Mouse (Mus musculus): ENCODE measurements around the gene Rgma. TPM values are rescaled to one million over a fixed set of nuclear protein-coding genes. Genes with fewer than 3 reads are reported as not detected.

Gene Rgma
- polyA plus RNA-seq, 1 experiment from 2014 or later, result 42.3 TPM

- WGBS, result 90% methylated on average over 8 of the region's 8 CpGs
- ATAC-seq (ENCODE audit: low FRiP score), result no peak
Measured at GRCm38 (mm10) chr7:73426752-73427386, 51.6 kb downstream of the Rgma start.

DNA sequence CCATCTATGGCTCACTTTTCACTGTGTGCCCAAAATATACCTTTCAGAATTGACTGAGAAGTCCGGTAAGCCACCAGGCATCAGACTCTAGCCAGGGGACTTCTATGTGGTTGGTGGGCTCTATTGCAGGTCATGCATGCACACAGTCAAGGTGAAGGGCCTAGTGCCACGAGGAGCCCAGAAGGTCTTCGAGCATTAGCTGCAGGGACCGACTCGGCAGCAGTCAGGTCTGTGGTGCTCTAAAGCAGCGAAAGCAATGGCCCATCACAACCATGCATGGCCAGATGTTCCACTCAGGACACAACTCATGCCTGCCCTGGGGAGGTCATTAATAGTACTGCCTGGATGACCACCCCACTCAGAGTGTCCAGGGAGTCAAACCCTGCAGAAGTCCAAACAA, 52.5 kb downstream of the Rgma start:
- no peak for ATAC-seq (ENCODE audit: low FRiP score)
- H3K36me3 ChIP-seq (replicated peaks), result peaks cover 49% of the 10 kb centered on the region
- H3K27ac ChIP-seq, result no peak overlapping the region
- H3K4me3 ChIP-seq (replicated peaks), result no peak overlapping the region
- 94% methylated on average over 6 of the region's 6 CpGs for WGBS
- no peaks in the 10 kb centered on the region for H3K27me3 ChIP-seq
- H3K9ac ChIP-seq, result no peak overlapping the region
- no peaks in the 10 kb centered on the region for H3K9me3 ChIP-seq
- H3K4me1 ChIP-seq, result peaks cover 19% of the 10 kb centered on the region
- no peak overlapping the region for H3K4me2 ChIP-seq

More at GRCm38 (mm10) chr7:73426752-73427386, 51.6 kb downstream of the Rgma start:
- Histone ChIP-seq H3K4me2 (no peak overlapping the region), H3K36me3 (replicated peaks) (peaks cover 47% of the 10 kb centered on the region), H3K27ac (no peak overlapping the region), H3K27me3 (no peaks in the 10 kb centered on the region), H3K4me1 (peaks cover 23% of the 10 kb centered on the region), H3K9me3 (no peaks in the 10 kb centered on the region), H3K9ac (no peak overlapping the region), H3K4me3 (replicated peaks) (no peak overlapping the region)

DNA sequence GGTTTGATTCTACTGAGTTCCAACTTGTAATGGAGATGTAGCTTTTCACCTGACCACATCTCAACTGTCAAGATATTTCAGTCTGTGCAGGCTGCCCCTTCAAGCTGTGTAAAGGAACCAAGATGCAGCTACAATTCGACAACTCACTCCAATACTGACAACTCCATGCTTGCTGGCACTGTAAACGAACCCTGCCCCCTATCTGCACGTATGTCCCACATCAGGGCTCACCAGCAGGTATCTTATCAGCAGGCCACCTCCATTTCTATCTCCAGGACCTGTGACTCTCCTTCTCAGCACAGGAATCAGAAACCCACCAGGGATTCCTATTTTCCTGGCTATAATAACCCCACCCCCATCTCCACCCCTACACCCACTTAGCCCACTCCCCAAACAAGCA, 53.2 kb downstream of the Rgma start:
- Histone ChIP-seq H3K36me3 (replicated peaks) (peaks cover 54% of the 10 kb centered on the region), H3K4me3 (replicated peaks) (no peak overlapping the region), H3K27me3 (no peaks in the 10 kb centered on the region), H3K4me1 (peaks cover 18% of the 10 kb centered on the region), H3K27ac (no peak overlapping the region), H3K4me2 (no peak overlapping the region), H3K9ac (no peak overlapping the region), H3K9me3 (no peaks in the 10 kb centered on the region)
- 91% methylated on average over 3 of the region's 3 CpGs for WGBS
- no peak for ATAC-seq (ENCODE audit: low FRiP score)

- Histone ChIP-seq H3K27ac (peak overlapping the region; percentile 20; the same call in 1 of the 2 replicates), H3K4me3 (replicated peaks) (no peak overlapping the region), H3K4me2 (no peak overlapping the region), H3K9ac (no peak overlapping the region), H3K36me3 (replicated peaks) (peaks cover 79% of the 10 kb centered on the region), H3K4me1 (no peaks in the 10 kb centered on the region), H3K9me3 (no peaks in the 10 kb centered on the region), H3K27me3 (no peaks in the 10 kb centered on the region)
- no peak for ATAC-seq (ENCODE audit: low FRiP score)
- 86% methylated on average over 6 of the region's 6 CpGs for WGBS
Measured at GRCm38 (mm10) chr7:73433637-73434335, 58.5 kb downstream of the Rgma start.

GRCm38 (mm10) chr7:73434336-73434677, 59.0 kb downstream of the Rgma start:
- Histone ChIP-seq H3K4me3 (replicated peaks) (no peak overlapping the region), H3K27ac (0 out of 2 replicates have a peak overlapping the region, but pooled peaks have one; percentile 20), H3K36me3 (replicated peaks) (peaks cover 79% of the 10 kb centered on the region), H3K9ac (no peak overlapping the region), H3K4me2 (no peak overlapping the region), H3K4me1 (no peaks in the 10 kb centered on the region), H3K27me3 (no peaks in the 10 kb centered on the region), H3K9me3 (no peaks in the 10 kb centered on the region)
- no peak for ATAC-seq (ENCODE audit: low FRiP score)
- WGBS, result 96% methylated on average over 2 of the region's 2 CpGs

GRCm38 (mm10) chr7:73435685-73436084, 60.4 kb downstream of the Rgma start:
- Histone ChIP-seq H3K4me2 (no peak overlapping the region), H3K36me3 (replicated peaks) (peaks cover 81% of the 10 kb centered on the region), H3K4me3 (replicated peaks) (no peak overlapping the region), H3K4me1 (no peaks in the 10 kb centered on the region), H3K9ac (no peak overlapping the region), H3K9me3 (no peaks in the 10 kb centered on the region), H3K27me3 (no peaks in the 10 kb centered on the region), H3K27ac (no peak overlapping the region)
- 72% methylated on average over 12 of the region's 12 CpGs for WGBS
- no peak for ATAC-seq (ENCODE audit: low FRiP score)

DNA sequence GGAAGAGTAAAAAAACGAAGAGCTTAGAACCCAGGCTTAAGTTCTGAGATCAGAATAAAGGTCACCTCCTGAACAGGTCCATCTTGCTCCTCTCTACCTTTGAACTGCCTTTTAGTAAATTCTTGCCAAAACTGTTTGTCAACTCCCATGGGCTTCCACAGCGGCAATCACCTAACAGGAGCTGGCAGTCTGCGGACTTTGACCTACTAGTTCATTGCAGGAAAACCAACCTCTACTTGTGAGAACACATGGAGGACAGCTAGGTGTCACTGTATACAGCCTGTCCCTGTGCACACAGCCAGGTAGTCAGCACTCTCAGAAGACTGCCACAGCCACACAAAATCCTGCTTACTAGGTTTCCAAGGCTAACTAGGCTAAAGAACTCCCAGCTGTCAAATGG, 66.5 kb downstream of the Rgma start:
- Histone ChIP-seq H3K9me3 (no peaks in the 10 kb centered on the region), H3K4me1 (no peaks in the 10 kb centered on the region), H3K27ac (no peak overlapping the region), H3K36me3 (replicated peaks) (peaks cover 98% of the 10 kb centered on the region), H3K27me3 (no peaks in the 10 kb centered on the region), H3K4me2 (no peak overlapping the region), H3K4me3 (replicated peaks) (no peak overlapping the region), H3K9ac (no peak overlapping the region)
- 97% methylated on average over 3 of the region's 3 CpGs for WGBS
- no peak for ATAC-seq (ENCODE audit: low FRiP score)

- no peak overlapping the region for H3K9ac ChIP-seq
- H3K27ac ChIP-seq, result no peak overlapping the region
- no peak for ATAC-seq (ENCODE audit: low FRiP score)
- peaks cover 98% of the 10 kb centered on the region for H3K36me3 ChIP-seq (replicated peaks)
- no peaks in the 10 kb centered on the region for H3K4me1 ChIP-seq
- no peaks in the 10 kb centered on the region for H3K9me3 ChIP-seq
- 93% methylated on average over 4 of the region's 4 CpGs for WGBS
- no peaks in the 10 kb centered on the region for H3K27me3 ChIP-seq
- H3K4me3 ChIP-seq (replicated peaks), result no peak overlapping the region
- H3K4me2 ChIP-seq, result no peak overlapping the region
Measured at GRCm38 (mm10) chr7:73442246-73442645, 66.9 kb downstream of the Rgma start.

DNA sequence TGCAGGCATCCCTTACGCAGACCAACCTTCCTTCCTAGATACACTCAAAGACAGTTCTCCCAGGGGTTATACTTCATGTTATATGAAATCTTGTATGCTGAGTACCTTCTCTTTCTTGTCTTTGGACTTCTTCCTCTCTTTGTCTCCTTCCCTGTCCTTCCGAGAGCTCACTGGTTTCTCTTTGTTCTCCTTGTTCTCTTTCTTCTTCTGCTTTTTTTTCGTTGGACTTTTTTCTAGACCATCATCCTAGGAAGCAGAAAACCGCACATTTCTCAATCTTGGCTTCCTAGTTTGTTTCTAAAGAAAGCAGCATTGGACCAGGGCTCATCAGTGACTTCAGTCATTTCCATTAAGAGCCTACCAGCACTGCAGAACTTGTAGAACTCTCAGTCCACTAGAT, 76.3 kb downstream of the Rgma start:
- 92% methylated on average over 4 of the region's 4 CpGs for WGBS
- Histone ChIP-seq H3K4me3 (replicated peaks) (no peak overlapping the region), H3K9ac (no peak overlapping the region), H3K36me3 (replicated peaks) (peaks cover 97% of the 10 kb centered on the region), H3K27me3 (no peaks in the 10 kb centered on the region), H3K4me2 (no peak overlapping the region), H3K4me1 (no peaks in the 10 kb centered on the region), H3K27ac (no peak overlapping the region), H3K9me3 (no peaks in the 10 kb centered on the region)
- no peak for ATAC-seq (ENCODE audit: low FRiP score)

GRCm38 (mm10) chr7:73452187-73452808, 77.0 kb downstream of the Rgma start:
- no peak overlapping the region for H3K4me2 ChIP-seq
- no peaks in the 10 kb centered on the region for H3K27me3 ChIP-seq
- WGBS, result 94% methylated on average over 3 of the region's 3 CpGs
- H3K27ac ChIP-seq, result no peak overlapping the region
- H3K36me3 ChIP-seq (replicated peaks), result peaks cover 95% of the 10 kb centered on the region
- no peak overlapping the region for H3K9ac ChIP-seq
- ATAC-seq (ENCODE audit: low FRiP score), result no peak
- H3K4me1 ChIP-seq, result no peaks in the 10 kb centered on the region
- no peaks in the 10 kb centered on the region for H3K9me3 ChIP-seq
- H3K4me3 ChIP-seq (replicated peaks), result no peak overlapping the region

DNA sequence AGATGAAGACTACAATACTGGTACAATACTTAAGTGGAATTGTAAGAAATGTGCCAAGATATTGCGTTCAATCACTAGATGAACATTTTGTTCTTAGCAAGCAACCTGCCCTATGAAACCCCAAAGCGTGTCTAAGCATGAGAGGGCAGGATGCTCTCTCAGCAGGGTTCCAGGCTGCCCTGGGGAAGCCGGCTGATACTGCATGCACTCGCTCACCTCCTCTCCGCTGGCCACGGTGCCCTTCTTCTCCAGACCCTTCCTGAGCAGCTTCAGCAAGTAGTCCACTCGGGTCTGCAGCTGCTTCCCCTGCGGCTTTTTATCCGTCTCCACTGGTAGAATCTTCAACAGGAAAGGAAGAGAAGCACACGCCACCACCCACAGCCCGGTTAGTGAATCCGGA, 78.8 kb downstream of the Rgma start:
- no peaks in the 10 kb centered on the region for H3K4me1 ChIP-seq
- 92% methylated on average over 12 of the region's 12 CpGs for WGBS
- H3K27me3 ChIP-seq, result no peaks in the 10 kb centered on the region
- H3K4me3 ChIP-seq (replicated peaks), result no peak overlapping the region
- no peak overlapping the region for H3K4me2 ChIP-seq
- ATAC-seq (ENCODE audit: low FRiP score), result no peak
- peak overlapping the region; percentile 21; the same call in 1 of the 2 replicates for H3K27ac ChIP-seq
- H3K9me3 ChIP-seq, result no peaks in the 10 kb centered on the region
- H3K36me3 ChIP-seq (replicated peaks), result peaks cover 94% of the 10 kb centered on the region
- no peak overlapping the region for H3K9ac ChIP-seq

GRCm38 (mm10) chr7:73463546-73463945, 88.2 kb downstream of the Rgma start:
- H3K9me3 ChIP-seq, result no peaks in the 10 kb centered on the region
- peaks cover 93% of the 10 kb centered on the region for H3K36me3 ChIP-seq (replicated peaks)
- no peaks in the 10 kb centered on the region for H3K27me3 ChIP-seq
- 91% methylated on average over 2 of the region's 2 CpGs for WGBS
- no peak overlapping the region for H3K4me2 ChIP-seq
- H3K4me1 ChIP-seq, result no peaks in the 10 kb centered on the region
- ATAC-seq (ENCODE audit: low FRiP score), result no peak
- H3K27ac ChIP-seq, result no peak overlapping the region
- H3K9ac ChIP-seq, result no peak overlapping the region
- no peak overlapping the region for H3K4me3 ChIP-seq (replicated peaks)

- no peak for ATAC-seq (ENCODE audit: low FRiP score)
- peaks cover 90% of the 10 kb centered on the region for H3K36me3 ChIP-seq (replicated peaks)
Measured at GRCm38 (mm10) chr7:73467741-73468140, 92.4 kb downstream of the Rgma start.

More at GRCm38 (mm10) chr7:73467741-73468140, 92.4 kb downstream of the Rgma start:
- Histone ChIP-seq H3K4me1 (no peaks in the 10 kb centered on the region), H3K4me3 (replicated peaks) (no peak overlapping the region), H3K27me3 (no peaks in the 10 kb centered on the region), H3K27ac (no peak overlapping the region), H3K4me2 (no peak overlapping the region), H3K9ac (no peak overlapping the region), H3K9me3 (no peaks in the 10 kb centered on the region)
- 98% methylated on average over 3 of the region's 3 CpGs for WGBS
